Mouse (Mus musculus) spleen, postnatal 10 days (tissue): ENCODE measurements around the gene Bhmt2.

Experiments
- DNase-seq, 2 experiments: peaks; one replicate each; pipeline ENCODE4 v3.0.0; 2021 to 2022; ENCODE audit warnings: low spot score in 2 of 2

The Bhmt2 gene

DNA sequence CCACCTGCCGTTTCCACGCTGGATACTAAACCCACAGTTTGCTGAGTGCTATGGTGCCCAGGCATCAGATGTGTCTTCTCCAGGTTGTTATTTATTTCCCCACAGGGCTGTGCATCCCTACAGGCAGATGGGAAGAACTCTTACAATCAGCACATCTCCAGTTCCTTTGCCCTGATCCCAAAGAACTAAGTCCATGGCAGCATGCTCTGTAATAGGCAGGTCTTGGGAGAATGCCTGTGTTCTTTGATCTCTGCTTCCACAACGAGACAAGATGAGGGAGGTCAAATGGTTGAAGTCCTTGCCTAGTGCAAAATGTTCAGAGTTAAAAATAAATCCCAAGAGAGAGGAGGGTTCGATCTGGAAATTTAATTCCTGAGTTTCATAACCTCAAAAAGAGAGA lies 34.5 kb downstream of the Bhmt2 start:
- DNase-seq = no peak

GRCm38 (mm10) chr13:93637282-93638245 lies 36.5 kb downstream of the Bhmt2 start, which contains the start of gene Bhmt:
Bhmt (minus strand) TSS chr13:93637961.
- DNase-seq = no peak

GRCm38 (mm10) chr13:93636561-93636960 lies 37.5 kb downstream of the Bhmt2 start:
- no peak for DNase-seq

- DNase-seq = no peak
These were observed 41.2 kb downstream of the Bhmt2 start for GRCm38 (mm10) chr13:93632927-93633326.

DNA sequence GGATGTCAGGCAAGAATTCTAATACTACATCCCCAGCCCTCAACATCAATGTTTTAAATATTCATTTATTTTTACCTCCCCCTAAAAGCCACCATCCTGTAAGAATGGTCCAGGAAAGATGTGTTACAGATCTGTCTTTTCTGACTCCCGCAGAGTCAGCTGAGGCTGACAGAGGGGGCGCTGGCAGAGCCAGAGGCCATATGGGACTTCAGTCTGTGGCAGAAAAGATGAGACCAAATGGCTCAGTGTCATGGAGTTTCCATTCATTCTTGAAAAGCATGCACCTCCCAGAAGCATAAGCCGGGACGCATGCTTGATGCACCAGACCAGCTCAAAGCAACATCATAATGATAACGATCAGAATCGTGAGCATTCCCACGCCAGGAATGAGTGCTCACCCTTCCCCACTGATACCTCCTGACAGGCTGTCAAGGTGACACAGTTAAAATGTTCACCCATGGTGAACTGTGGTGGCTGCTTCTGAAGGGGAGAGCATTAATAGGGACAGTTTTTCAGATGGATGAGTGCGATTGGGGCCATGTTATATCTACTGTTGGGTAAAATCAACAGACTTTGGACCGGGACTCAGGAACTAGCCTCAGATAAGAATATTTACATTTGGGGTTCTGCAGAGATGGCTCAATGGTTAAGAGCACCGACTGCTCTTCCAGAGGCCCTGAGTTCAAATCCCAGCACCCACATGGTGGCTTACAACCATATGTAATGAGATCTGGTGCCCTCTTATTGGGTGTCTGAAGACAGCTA lies 43.0 kb downstream of the Bhmt2 start:
- DNase-seq = no peak

GRCm38 (mm10) chr13:93628861-93629260 lies 45.2 kb downstream of the Bhmt2 start:
- DNase-seq = no peak

- no peak for DNase-seq
These were observed 59.6 kb downstream of the Bhmt2 start for GRCm38 (mm10) chr13:93614361-93614948.

GRCm38 (mm10) chr13:93613771-93614170 lies 60.3 kb downstream of the Bhmt2 start:
- no peak for DNase-seq

GRCm38 (mm10) chr13:93612660-93613607 lies 61.2 kb downstream of the Bhmt2 start:
- DNase-seq = peak; percentile 49 to 76

- DNase-seq = no peak
These were observed 65.6 kb downstream of the Bhmt2 start for GRCm38 (mm10) chr13:93608476-93608875.

- DNase-seq = no peak
These were observed 66.4 kb downstream of the Bhmt2 start for GRCm38 (mm10) chr13:93607701-93608100.

DNA sequence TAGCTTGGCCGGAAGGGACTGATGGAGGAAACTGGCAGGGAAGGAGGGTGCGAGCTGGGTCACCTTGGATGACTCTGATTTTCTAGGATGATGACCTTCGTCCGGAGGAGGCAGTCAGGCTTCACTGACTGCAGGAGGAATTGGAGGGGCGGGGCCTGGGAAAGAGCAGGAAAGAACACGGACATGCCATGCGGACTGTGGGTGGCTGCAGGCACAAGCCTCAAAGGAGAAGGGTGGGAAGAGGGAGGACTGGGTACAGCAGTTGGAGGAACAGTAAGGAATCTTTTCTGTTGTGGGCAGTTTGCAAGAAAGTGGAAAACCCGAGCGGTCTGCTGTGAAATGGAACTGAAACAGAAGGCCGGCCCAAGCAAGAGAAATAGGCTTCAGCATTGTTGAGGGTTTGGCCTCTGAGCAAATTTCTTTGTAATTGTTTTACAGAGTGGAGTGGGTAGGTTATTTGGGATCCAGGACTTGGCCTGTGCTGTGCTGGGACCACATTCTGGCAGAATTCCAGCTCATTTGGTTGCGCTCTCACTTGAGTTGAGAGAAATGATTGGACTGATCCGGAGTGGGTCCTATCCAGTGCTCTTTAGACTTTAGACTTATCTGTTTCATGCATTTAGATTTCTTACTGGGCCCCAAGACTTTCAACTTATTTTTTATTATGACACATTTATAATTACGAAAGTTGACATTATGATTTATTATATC lies 67.1 kb downstream of the Bhmt2 start:
- no peak for DNase-seq
